Mouse (Mus musculus) heart, postnatal 0 days (tissue): ENCODE results near the gene Epc2.

ENCODE experiments used
- CTCF ChIP-seq: IDR thresholded peaks from 2 replicates; pipeline ENCODE4 v1.5.1; 2016; ENCODE audit warnings: antibody characterized with exemption, control low read depth, low read depth
- EP300 ChIP-seq: IDR thresholded peaks from 2 replicates; pipeline ENCODE4 v1.6.1; 2016; ENCODE audit warnings: antibody characterized with exemption, low read depth

DNA sequence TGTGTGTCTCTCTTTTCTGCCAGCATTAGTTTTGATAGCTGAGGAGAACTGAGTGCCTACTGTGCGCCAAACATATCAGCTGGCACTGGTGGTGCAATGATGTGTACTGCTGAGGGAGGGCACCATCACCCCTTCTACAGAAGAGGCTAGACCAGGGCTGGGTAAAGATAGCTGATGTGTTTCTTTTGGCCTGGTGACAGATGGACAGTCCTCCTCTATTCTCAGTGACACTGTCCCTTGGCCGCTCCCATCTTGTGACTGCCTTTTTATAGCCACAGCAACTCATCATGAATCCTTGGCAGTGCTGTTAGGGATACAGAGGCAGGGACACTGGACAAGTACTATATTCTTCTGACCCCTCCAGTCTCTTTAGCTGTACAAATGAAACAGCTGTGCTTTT is 132.0 kb downstream of the Epc2 start:
- TF ChIP-seq CTCF, result no peak
- no peak for TF ChIP-seq EP300
